Mouse (Mus musculus): ENCODE results near the gene Des.

DNA sequence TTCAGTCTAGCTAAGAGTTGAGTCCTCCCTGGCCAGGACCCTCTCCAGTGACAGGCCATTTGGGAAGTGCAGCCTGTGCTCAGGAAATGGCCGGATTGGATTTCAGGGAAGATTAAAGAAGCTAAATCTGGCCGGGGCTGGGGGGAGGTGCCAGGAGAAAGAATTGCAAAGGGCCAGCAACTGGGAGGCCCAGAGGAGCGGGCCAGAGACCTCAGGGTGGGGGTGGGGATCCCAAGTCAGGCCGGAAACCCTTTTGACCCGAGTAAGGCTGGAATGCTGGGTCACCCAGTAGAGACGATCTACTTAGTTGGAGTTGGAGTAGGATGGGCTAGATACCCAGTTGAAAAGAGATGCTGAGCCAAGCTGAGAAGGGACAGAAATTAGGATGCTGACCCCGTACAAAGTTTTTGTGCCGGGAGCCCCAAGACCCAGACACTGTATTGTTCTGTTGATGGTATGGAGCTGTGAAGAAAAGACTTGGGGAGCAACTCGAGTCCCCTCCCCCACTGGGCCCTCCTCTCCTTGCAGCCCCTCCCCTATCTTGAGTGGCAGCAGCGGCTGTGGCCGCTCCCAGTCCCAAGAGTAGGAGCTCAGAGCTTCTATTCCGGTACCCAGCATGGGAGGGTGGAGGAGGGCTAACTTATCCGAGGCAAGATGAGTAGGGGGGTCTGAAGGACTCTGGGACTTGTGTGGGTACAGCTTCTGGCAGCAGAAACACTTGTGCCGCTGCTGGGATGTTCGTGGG is 15.7 kb upstream of the Des start:
- TF ChIP-seq GATA1 (IDR thresholded peaks at IDR 0.05; ENCODE audit: low read length) (no peak), TAL1 (IDR thresholded peaks at IDR 0.05; ENCODE audit: low read length) (no peak)

Measured in erythroblast, embryonic 14.5 days (primary cell).